Mouse (Mus musculus): Measurements from ENCODE around the gene Grip1. TPM values are rescaled to one million over a fixed set of nuclear protein-coding genes. Genes with fewer than 3 reads are reported as not detected.

Gene Grip1
- total and polyA plus RNA-seq, 2 experiments: under 0.01 to 0.02 TPM

- Histone ChIP-seq H3K27ac (replicated peaks; ENCODE audit: insufficient read depth, low read depth, low read length) (no peak overlapping the region), H3K9ac (ENCODE audit: low read depth, low read length) (no peak overlapping the region), H3K4me1 (ENCODE audit: control insufficient read depth, insufficient read depth, low read length) (no peaks in the 10 kb centered on the region), H3K79me2 (ENCODE audit: control insufficient read depth, insufficient read depth, low read length) (no peaks in the 10 kb centered on the region), H3K27me3 (ENCODE audit: control insufficient read depth, insufficient read depth, low read length) (no peaks in the 10 kb centered on the region), H3K36me3 (ENCODE audit: control insufficient read depth, insufficient read depth, low read length) (no peaks in the 10 kb centered on the region), H3K4me3 (ENCODE audit: insufficient read depth, low read depth, low read length) (no peak overlapping the region)
- DNase-seq (ENCODE audit: extremely low read depth, low read depth, low spot score): no peak
- TF ChIP-seq POLR2A (IDR thresholded peaks at IDR 0.05; ENCODE audit: extremely low read depth, insufficient read depth, low read length): no peak
- no peak for TF ChIP-seq CTCF (IDR thresholded peaks at IDR 0.05; ENCODE audit: low read depth, low read length)
- WGBS: 26% methylated on average over 13 of the region's 13 CpGs
These were observed 675.1 kb downstream of the Grip1 start for GRCm38 (mm10) chr10:120128601-120129277.

- Histone ChIP-seq H3K27me3 (ENCODE audit: control insufficient read depth, insufficient read depth, low read length) (no peaks in the 10 kb centered on the region), H3K27ac (replicated peaks; ENCODE audit: insufficient read depth, low read depth, low read length) (no peak overlapping the region), H3K36me3 (ENCODE audit: control insufficient read depth, insufficient read depth, low read length) (no peaks in the 10 kb centered on the region), H3K4me1 (ENCODE audit: control insufficient read depth, insufficient read depth, low read length) (no peaks in the 10 kb centered on the region), H3K9ac (ENCODE audit: low read depth, low read length) (no peak overlapping the region), H3K4me3 (ENCODE audit: insufficient read depth, low read depth, low read length) (no peak overlapping the region), H3K79me2 (ENCODE audit: control insufficient read depth, insufficient read depth, low read length) (no peaks in the 10 kb centered on the region)
- peak; percentile 26 for DNase-seq (ENCODE audit: extremely low read depth, low read depth, low spot score)
- WGBS: 66% methylated on average over 16 of the region's 16 CpGs
- peak; percentile 39; the same call in 1 of the 2 replicates for TF ChIP-seq CTCF (IDR thresholded peaks at IDR 0.05; ENCODE audit: low read depth, low read length)
- no peak for TF ChIP-seq POLR2A (IDR thresholded peaks at IDR 0.05; ENCODE audit: extremely low read depth, insufficient read depth, low read length)
These were observed 677.0 kb downstream of the Grip1 start for GRCm38 (mm10) chr10:120130621-120131020.

- Histone ChIP-seq H3K79me2 (ENCODE audit: control insufficient read depth, insufficient read depth, low read length) (no peaks in the 10 kb centered on the region), H3K4me1 (ENCODE audit: control insufficient read depth, insufficient read depth, low read length) (no peaks in the 10 kb centered on the region), H3K36me3 (ENCODE audit: control insufficient read depth, insufficient read depth, low read length) (no peaks in the 10 kb centered on the region), H3K27me3 (ENCODE audit: control insufficient read depth, insufficient read depth, low read length) (no peaks in the 10 kb centered on the region), H3K9ac (ENCODE audit: low read depth, low read length) (no peak overlapping the region), H3K4me3 (ENCODE audit: insufficient read depth, low read depth, low read length) (no peak overlapping the region), H3K27ac (replicated peaks; ENCODE audit: insufficient read depth, low read depth, low read length) (no peak overlapping the region)
- DNase-seq (ENCODE audit: extremely low read depth, low read depth, low spot score): no peak
- TF ChIP-seq CTCF (IDR thresholded peaks at IDR 0.05; ENCODE audit: low read depth, low read length) (no peak), POLR2A (IDR thresholded peaks at IDR 0.05; ENCODE audit: extremely low read depth, insufficient read depth, low read length) (no peak)
- 71% methylated on average over 11 of the region's 11 CpGs for WGBS
These were observed 680.1 kb downstream of the Grip1 start for GRCm38 (mm10) chr10:120133697-120134096.

GRCm38 (mm10) chr10:120136020-120136562 lies 682.5 kb downstream of the Grip1 start:
- H3K27ac ChIP-seq (replicated peaks; ENCODE audit: insufficient read depth, low read depth, low read length): no peak overlapping the region
- no peaks in the 10 kb centered on the region for H3K79me2 ChIP-seq (ENCODE audit: control insufficient read depth, insufficient read depth, low read length)
- H3K27me3 ChIP-seq (ENCODE audit: control insufficient read depth, insufficient read depth, low read length): no peaks in the 10 kb centered on the region
- no peak overlapping the region for H3K9ac ChIP-seq (ENCODE audit: low read depth, low read length)
- no peak overlapping the region for H3K4me3 ChIP-seq (ENCODE audit: insufficient read depth, low read depth, low read length)
- no peaks in the 10 kb centered on the region for H3K36me3 ChIP-seq (ENCODE audit: control insufficient read depth, insufficient read depth, low read length)
- no peak for DNase-seq (ENCODE audit: extremely low read depth, low read depth, low spot score)
- H3K4me1 ChIP-seq (ENCODE audit: control insufficient read depth, insufficient read depth, low read length): no peaks in the 10 kb centered on the region
- TF ChIP-seq POLR2A (IDR thresholded peaks at IDR 0.05; ENCODE audit: extremely low read depth, insufficient read depth, low read length) (no peak), CTCF (IDR thresholded peaks at IDR 0.05; ENCODE audit: low read depth, low read length) (no peak)
- 85% methylated on average over 12 of the region's 12 CpGs for WGBS

Other genes starting within 250 kb of the Grip1 start
- 30.2 and 34.9 TPM in 2 replicates for gene Cand1, start 213.8 kb upstream of the Grip1 start, total RNA-seq (2014; rRNA removed)
- 15.2 and 17.7 TPM in 2 replicates for gene Cand1, start 213.8 kb upstream of the Grip1 start, polyA plus RNA-seq (2012; rRNA removed)

All from liver, adult 2 months (tissue).